In genomic region chr6:47842337-47842736, GRCm38 (mm10) we compare ENCODE assay signal across 1 mouse cellular context.
A peak's percentile ranks its signal among the peaks of the same experiment; 100 is the strongest.
TF ChIP-seq lines count a peak whose summit lies in the region.

No protein-coding gene starts in this region.

TF ChIP-seq in MEL, 35 proteins besides CTCF, POLR2A, EP300 and RAD21:
- 0 out of 2 replicates have a peak, but pooled peaks have one; percentile 22 for TF ChIP-seq GATA1 (IDR thresholded peaks at IDR 0.05; ENCODE audit: low read depth, low read length)
- TF ChIP-seq JUND (IDR thresholded peaks at IDR 0.05; ENCODE audit: low read depth, low read length), result no peak
- no peak for TF ChIP-seq TCF12 (IDR thresholded peaks at IDR 0.05; ENCODE audit: low read depth, low read length)
- no peak for TF ChIP-seq MAZ (IDR thresholded peaks at IDR 0.05; ENCODE audit: low read depth, low read length)
- peak; percentile 29; the same call in 1 of the 2 replicates for TF ChIP-seq MXI1 (IDR thresholded peaks at IDR 0.05; ENCODE audit: low read depth, low read length)
- TF ChIP-seq RCOR1 (IDR thresholded peaks at IDR 0.05; ENCODE audit: low read depth, low read length), result 0 out of 2 replicates have a peak, but pooled peaks have one; percentile 17
- peak; percentile 25; the same call in 1 of the 2 replicates for TF ChIP-seq TAL1 (IDR thresholded peaks at IDR 0.05; ENCODE audit: low read length)
- no peak for TF ChIP-seq NELFE (IDR thresholded peaks at IDR 0.05; ENCODE audit: low read depth, low read length)
